Mouse (Mus musculus) ovary, adult 18-20 months (tissue): ENCODE measurements at regions not wholly inside any gene's neighbourhood (a gene's known extent, or its start where the extent isn't known, plus 50 kb on each side); places are given as distances from the start of the nearest gene placed in this dataset.

Source experiments
- DNase-seq: peaks from one replicate; pipeline ENCODE4 v3.0.0; 2022; ENCODE audit warnings: low spot score, mixed read lengths

DNA sequence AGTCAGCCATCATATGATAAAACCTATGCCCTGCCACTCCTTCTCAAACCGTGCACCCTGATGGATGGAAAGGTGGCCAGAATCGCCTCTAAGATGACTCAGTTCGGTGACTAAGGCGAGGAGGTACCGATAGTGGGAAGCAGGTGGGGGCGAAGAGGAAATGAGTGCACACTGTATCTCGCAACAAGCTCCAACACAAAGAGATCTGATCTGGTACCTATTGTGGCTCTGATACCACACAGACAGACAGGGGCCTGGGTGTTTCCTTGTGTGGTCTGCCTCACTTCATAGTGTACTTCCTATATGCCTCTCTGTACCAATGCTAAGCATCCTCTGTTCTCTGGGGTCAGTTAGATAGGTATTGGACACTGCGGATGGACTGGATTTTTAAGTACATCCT lies 178.0 kb upstream of the Lpp start:
- no peak for DNase-seq

DNA sequence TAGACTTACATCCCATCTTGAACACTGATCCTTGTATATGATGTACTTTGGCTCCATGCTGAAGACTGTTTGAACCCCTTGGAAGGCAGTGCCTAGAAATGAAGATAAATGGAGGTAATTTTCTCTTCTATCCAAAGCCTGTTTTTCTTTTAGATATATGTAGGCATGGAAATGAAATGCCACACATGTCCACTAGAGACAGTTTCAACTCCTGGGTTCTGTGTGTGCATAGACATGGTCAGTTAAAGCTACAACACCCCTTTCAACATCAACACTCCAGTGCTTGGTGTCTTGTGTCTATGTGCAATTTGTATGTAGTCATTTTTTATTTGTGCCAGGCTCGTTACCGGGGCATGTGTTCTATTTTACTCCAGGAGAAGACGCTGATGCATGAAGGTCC lies 179.7 kb upstream of the Lpp start:
- no peak for DNase-seq

DNA sequence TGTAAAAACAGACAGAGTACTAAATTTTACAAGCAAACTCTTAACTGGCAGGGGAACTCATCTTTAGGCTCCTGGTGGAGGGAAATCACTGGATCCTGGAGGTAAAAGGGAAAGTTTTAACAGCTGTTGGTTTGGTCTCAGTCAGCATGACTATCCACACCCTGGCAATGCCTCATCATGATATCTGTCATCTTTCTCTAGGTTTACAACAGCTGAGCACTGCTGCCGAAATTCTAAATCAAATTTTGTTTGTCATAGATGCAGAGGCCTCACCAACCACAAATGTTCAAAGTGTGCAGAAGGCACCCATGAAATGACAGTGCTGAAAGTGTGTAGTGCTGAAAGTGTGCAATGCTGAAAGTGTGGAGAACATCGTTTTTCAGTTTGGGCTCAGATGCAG lies 180.6 kb upstream of the Lpp start:
- no peak for DNase-seq

DNA sequence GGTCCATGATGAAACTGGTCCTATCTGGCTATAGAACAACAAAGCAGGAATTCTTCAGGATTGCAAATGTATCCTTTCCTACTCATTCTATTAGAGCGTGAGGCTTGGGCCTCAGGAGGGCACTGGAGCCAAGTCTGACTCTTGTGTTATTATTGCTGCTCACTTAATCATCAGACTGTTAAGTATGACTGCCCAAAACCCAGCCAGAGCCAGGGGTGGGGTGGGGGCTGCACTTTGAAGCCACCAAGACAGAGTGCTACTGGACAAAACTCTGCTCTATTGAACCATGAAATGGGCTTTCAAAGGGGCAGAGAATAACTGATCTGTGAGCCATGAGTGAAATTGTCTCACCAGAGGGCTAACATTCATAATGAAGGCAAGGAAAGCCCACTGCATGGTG lies 181.7 kb upstream of the Lpp start:
- DNase-seq: no peak

DNA sequence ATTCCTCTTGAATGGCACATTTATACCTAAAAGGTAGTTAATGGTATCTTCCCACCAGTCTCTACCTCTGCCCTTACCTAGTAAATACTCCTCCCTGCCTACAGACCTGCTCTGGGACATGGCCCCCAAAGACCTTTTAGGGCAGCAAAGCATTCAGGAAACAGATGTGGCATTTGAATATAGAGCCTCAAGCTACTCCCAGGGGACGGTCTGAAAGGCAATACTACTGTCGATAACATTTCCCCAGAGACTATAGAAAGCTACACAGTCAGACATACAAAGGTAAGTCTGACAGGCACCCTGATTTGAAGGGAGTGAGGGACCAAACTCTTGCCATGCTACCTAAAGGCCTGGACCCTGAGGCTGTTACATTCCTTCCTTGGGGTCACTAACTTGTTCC lies 184.4 kb upstream of the Lpp start:
- DNase-seq: no peak

DNA sequence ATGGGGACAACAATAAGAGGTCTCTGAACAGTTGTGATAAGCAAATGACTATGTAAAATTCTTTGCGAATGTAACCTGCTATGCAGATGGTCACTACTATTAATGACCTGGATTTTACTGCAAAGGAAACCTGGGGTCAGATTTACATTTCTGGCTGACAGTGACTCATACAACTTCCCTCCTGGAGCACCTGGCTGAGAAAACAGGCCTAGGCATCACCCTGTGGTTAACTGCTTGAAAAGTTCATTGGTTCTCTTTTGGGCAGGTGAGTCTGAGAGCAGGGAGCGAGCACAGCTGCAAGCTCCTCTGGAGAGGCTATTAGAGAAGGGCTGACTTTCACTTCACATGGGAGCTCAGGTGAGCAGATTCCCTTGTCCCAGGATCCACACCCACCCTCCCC lies 185.2 kb upstream of the Lpp start:
- no peak for DNase-seq

DNA sequence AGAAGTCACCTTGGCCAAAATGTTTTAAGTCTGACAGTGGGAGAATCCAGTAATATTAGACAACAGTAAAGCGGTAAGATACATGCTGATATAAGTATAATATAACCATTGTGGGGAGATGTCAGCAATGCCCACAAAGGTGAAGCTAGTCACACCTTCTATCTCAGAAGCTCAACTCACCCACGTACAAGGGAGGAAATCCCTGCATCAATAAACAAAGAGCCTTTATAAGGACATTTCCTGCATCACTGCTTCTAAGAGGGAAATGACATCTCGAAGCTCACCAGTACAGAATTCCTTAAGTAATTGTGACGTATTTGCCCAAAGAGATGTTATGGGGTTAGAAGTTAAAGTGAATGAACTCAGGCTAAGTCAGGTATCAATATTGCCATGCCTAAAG lies 186.3 kb upstream of the Lpp start:
- no peak for DNase-seq

DNA sequence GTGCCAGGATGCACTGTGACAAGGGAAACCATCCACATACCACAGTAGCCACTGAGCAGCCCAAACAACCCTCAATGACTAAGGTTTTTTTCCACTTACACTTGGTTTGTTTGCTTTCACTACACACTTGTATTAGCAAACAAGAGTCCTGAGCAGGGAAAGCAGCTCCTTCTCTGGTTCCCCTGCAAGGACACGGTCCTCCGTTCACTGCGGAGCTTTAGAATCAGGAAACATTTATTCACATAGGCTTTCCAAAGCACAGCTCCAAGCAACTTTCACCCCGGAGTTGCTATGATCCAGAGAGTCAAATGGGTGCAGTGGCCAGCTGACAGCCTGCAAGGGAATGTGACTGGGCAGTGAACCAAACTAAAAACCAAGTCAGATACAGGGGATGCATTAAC lies 186.8 kb upstream of the Lpp start:
- no peak for DNase-seq

DNA sequence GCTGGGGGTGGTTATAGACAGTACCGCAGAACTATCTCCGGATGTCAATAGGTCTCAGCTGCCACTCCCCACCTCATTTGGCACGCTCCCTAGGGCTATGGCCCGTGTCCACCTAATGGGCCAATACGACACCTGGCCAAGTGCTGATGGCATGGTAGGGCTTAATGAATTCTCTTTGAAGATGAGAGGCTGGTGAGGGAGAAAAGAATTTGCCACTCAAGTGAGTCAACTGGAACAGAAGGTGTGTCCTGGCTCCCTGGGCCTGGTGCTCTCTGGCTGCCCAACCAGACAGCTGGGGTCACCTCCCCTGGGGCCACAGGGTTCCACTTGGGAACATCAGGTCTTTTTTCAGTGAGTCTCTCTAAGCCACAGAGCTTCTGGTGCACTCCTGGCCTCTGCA lies 187.7 kb upstream of the Lpp start:
- DNase-seq: no peak

DNA sequence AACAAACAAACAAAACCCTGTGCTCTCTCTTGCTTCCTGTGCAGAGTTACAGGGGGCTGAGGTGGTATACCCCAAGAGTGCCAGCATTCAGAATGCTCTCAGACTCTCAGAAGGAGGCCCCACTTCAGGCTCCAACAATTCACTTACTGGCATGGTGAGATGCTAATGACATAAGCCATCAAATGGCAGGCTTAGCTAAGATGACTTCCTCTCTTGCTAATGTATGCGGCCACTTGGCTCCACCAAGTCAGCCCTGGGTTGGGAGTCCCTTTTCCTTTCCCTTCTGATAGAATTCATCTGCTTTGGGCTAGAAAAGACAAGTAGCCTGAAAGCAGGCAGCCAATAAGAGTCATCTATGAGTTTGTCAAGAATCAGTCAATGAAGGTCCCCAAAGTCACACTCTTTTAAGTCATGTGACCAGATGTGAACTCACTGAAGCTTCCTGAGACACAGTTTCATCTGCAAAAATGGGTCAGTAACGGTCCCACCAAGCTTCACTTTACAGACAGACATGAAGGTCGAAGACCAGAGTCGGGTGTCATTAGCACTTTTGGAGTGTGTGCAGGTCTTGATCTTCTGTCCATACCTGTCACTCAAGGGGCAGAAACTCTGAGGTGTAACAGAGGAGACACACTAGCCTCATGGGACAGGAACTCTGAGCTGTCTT lies 189.1 kb upstream of the Lpp start:
- no peak for DNase-seq

DNA sequence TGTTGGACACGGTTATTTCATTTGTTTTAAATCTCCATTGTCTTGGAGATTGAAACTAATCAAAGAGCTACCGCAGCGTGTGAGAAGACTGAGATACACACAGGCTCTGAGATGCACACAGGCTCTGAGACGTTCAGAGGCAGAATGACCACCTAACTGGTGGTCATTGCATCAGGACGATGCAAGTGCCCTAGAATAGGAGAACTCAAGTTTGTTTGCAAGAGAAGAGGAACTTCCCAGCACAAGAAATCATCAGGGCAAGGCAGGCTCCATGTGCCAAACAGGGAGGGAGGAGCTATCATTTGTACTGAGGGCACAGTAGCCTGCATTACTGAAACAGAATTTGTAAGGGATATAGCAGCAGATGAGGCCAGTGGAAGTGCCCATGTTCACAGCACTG lies 190.7 kb upstream of the Lpp start:
- DNase-seq: no peak

DNA sequence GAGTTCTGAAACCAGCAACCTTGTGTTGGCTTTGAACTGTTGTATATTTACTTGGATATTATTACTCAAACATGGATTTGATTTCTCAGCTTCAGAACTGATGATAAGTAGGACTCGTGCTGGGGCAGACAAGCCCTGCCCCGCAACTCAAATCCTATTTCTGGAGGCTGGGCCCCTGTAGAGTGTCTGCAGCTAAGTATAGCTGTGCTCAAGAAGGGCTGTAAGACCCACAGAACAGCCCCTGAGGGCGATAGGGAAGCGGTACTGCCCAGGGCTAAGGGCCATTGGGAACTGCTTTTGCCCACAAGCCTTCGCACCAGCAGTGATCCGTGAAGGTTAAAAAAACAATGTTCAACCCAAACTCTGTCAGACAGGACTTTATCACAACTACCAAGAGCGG lies 191.9 kb upstream of the Lpp start:
- DNase-seq: no peak

DNA sequence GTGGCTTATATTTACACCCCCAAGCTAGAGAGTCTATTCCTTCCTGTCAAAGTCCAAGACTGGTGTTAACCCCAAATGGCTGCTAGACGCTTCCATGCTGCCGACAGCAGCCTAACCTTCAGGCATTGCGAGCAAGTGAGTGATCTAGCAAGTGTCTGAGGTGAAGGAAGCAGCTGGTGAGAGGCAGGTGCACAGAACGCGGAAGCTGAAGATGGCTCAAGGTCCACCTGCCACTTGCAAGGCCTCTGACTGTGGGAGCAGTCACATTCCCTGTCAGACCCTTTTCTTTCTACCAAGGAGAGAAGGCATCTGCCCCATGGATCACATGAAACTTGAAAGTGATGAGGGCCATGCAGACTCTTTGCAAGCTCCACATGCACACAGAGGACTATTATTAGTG lies 193.1 kb upstream of the Lpp start:
- DNase-seq: no peak

DNA sequence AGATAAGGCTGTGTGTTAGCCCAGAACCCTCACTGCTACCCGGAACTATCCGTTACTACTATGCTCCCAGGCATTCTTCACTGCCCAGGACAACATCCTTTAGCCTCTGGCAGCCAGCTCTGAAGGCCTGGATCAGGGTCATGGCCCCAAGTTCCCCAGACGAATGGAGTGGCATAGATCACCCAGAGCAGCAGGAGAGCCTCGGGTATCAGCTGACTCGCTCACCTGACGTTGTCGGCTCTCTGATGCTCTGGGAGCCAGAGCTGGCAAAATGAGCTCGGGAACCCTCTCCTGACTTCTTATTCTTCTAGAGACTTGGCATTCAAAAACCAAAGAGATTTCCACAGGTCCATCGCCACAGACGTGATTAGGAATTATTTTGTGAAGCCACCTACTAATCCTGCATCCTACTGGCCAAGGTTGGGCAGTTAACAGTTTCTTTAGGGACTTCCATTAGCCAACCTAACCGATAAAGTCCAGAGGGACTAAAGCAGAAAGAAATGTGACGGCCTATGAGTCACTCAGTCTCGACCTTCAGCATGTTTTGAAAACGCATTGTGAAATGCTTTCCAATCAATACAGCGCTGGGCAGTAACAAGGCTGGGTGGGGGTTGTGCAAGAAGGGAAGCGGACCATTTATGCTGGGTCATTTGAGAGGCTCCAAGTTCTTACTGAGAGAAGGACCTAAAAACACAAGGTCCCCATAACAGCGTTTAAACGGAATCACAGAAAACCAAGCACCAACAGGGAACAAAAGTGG lies 193.7 kb upstream of the Lpp start:
- DNase-seq: peak; percentile 58

DNA sequence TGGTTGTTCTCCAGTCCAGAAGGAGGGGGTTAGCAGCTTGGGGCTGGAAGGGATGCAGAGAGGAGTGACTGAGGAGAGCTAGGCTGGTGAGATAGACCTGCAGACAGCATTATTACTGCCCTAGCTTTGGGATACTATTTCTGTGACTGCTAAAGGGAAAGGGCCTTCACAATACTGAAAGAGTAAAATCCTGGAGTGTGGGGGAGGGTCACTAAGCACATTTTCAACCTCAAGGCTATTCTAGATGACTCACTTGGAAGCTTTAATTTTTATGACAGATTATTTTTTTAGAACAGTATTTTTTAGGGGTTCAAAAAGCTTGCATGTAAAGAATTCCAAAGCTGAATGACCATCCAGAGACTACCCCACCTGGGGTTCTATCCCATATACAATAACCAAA lies 195.0 kb upstream of the Lpp start:
- DNase-seq: no peak

DNA sequence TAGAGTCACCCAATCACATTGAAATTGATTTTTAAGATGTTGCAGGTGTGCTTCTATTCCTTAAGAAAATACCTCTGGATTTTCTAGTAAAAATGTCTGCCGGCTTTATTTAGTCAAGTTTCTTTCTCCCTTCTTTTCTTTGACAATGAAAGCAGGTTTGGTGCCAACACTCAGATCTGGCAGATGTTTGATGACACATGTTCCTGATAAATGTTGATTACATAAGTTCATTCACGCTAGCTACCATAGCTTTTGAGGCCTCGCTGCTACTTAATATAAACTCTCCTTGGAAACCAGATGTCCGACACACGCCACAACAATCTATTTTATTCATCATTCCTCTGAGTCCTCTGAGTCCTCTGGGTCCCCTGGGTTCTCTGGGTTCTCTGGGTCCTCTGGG lies 195.7 kb upstream of the Lpp start:
- no peak for DNase-seq

DNA sequence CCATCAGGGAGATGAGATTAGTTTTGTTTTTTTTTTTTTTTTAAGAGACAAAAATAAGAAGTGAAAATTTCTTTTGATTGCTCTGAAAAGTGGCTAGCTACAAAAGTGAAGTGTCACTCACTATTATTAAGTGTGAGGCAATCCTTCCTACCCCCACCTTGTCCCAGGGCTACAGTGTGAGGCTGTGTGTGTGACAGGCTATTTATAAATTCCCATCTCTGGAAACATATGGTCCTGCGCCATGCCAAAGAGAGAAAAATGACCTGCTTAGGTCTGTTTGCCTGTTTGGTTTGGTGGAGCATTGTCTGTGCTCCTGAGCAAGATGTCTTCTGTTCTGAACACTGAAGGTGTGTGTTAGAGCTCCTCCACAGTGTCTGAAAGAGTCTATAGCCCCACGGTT lies 199.4 kb upstream of the Lpp start:
- DNase-seq: no peak

DNA sequence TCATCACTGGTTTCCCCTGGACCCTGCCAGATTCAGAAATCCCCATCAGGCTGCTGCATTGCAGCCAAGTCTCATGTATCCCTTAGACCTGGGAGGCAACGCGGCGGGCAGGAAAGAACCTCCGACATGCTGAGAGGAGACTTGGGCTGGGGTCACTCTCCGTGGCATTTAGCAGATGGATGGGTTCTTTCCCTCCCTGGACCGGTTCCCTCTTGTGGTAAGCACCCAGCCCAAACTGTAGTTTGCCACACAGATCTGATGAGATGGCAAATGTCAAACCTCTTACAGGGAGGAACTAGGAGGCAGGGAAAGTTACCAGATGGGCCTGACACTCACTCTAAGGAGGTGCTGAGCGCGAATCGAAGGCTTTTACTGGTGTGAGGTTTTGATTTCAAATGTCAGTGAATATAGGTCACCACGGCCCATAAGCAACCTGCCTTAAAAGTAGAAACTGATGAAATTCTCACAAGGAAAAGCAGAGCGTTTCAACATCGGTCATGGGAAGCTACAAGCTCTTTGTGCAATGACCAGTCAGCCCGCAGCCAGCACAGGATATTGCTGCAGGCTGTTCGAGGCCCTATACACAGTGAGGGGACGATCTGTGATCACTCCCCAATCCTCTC lies 199.9 kb upstream of the Lpp start:
- no peak for DNase-seq

DNA sequence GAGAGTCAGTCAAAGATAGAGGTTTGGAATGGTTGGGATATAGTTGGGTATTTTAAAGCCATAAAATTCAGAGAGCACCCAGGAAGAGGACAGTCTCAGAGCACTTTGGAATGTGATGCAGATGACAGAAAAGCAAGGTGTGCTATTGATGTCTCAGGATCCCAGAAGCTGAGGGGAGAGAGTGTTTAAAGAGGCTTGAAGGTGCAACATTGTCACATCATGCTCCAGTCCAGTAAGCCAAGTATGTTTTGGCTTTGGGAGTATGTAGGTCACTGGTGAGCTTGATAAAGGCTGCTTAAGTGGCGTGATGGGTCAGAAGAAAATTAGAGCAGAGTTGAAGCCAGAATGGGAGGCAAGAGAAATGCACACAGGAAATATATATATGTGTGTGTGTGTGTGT lies 201.3 kb upstream of the Lpp start:
- no peak for DNase-seq

DNA sequence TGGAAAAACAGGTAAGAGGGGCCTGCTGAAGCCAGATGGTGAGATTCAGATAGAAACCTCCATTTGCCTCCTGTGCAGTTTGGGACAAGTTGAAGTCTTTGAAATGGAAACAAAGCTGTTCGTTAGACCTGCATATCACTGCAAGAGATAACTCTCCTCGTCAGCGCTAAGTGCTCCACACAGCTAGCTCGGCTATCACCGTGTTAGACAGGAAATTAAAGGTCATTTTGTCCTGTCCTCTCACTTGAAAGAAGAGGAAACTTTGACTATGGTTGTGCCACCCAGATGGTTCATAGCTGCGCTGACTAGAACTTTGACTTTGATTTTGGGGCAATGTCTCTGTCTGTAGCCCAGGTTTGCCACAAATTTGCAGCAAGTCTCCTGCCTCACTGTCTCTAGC lies 198.5 kb upstream of the Bcl6 start:
- DNase-seq: no peak

DNA sequence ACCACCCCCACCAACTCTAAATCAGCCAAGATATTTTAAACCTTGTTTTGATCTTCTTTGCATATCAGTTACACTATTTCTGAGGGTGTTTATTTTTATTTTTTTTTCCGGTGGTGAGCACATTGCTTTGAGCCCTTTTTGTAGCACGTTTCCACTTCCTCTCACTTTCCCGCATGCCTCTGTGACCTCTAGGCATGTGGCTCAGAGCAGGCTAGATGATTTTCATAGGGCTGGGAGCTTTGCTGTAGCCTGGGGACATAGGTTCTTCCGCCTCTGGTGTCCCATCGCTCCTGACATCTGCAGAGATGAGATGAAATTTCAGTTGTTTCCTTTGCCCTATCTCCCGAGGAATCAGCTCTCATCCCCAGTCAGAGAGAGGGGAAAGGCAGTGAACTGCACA lies 197.3 kb upstream of the Bcl6 start:
- DNase-seq: no peak

DNA sequence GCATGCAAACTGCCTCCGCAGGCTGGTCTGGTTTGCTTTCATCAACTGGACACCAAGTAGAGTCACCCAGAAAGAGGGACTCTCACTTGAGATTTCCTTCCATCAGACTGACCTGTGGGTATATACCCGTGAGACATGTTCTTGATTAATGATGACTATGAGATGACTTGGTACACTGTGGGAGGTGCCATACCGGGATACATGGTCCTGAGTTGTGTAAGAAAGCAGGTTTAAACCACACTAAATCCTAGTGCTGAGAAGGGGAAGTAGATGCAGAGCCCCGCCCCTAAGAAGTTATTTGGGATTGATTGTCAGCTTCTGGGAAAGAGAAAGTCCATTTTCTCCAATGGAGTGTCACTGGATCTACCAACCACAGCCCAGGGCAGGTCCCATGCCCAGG lies 196.2 kb upstream of the Bcl6 start:
- no peak for DNase-seq

DNA sequence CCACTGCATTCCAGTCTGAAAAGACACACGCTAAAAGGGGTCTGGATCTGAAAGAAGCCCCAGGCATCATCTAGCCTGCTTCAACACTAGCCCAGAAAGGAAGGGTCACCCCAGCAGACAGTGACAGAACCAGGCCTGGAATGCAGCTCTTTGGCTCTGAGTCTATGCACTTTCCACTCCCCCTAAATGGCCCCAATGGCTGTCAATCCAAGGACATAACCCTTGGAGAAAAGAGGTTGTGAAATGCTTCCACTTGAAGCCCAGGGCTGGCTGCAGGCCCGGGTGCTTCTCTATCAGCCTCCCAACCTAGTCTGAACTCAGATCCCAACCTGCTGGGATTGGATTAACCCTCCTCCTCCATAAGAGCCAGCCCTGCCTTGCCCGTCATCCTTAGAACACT lies 194.6 kb upstream of the Bcl6 start:
- DNase-seq: peak; percentile 21

DNA sequence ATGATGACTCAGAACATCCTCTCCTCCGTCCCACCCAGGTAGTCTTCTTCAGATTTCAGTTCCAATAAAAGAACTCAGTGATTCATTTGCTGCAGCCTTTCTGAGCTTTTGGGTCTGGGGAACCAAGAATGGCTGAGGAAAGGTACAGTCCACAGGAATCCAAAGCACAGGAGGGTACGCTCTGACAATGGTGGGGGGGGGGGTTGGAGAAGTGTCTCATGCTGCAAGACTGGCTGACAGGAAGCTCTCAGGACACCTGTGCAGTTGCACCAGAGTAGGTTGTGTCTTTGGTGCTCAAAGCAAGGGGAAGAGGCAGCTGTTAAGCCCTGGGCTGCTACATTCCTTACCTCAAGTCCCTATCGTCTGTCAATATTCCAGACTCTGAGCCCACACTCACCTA lies 192.7 kb upstream of the Bcl6 start:
- DNase-seq: no peak
